Mouse (Mus musculus): ENCODE measurements around the gene C130050O18Rik.
A peak's percentile ranks its signal among the peaks of the same experiment; 100 is the strongest.

Gene C130050O18Rik

DNA sequence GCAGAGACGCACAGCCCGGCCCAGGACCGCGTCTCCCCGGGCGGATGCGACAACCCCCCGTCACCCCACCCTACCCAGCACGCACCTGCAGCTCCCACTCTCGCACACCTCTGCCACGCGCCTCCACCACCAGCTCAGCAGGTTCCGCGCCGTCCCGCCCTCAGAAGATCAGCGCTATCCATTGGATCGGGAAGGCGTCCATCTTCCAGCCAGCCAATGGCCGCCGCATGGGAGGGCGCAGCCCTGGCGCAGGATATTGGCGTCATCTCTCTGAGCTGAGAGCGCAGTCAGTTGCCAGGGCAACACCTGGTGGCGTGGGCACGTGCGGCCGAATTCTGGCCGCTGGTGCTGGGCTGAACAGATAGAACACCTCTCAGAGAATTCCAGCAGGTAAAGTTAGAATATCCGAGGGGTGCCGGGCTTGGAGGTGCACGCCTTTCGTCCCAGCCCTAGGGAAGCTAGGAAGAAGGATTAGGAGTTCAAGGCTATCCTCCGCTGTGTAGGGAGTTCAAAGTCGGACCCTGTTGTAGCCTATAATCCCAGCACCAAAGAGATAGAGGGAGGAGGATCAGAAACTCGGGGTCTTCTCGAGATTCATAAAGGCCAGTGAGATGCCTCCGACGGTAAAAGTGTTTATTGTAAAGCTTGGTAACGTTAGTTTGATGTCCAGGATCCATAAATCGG is 55.4 kb downstream of the C130050O18Rik start, which contains the start of gene 3110082I17Rik:
3110082I17Rik (minus strand) TSS at position 144 of the 684 bp plus-strand sequence.
- peak; percentile 97 for DNase-seq (ENCODE audit: low spot score)

DNA sequence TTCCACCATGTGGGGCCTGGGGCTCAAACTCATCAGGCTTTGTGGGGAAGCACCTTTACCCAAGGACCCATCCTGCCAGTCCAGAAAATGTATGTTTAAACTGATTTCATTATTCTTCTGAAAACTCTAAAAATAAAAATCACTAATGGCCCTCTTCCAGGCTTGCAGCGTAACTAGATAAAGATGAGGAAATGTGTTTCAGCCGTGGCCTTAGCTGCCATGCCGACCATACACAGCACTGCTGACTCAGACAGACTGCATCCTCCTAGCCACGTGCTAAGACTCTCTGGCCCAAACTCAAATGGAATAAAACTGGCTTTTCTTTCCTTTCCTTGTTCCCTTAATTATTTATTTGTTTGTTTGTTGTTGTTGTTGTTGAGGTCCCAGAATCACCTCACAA is 59.8 kb downstream of the C130050O18Rik start:
- DNase-seq (ENCODE audit: low spot score), result peak; percentile 37
